ENCODE assay signal across 8 mouse cellular contexts in the genomic region with DNA sequence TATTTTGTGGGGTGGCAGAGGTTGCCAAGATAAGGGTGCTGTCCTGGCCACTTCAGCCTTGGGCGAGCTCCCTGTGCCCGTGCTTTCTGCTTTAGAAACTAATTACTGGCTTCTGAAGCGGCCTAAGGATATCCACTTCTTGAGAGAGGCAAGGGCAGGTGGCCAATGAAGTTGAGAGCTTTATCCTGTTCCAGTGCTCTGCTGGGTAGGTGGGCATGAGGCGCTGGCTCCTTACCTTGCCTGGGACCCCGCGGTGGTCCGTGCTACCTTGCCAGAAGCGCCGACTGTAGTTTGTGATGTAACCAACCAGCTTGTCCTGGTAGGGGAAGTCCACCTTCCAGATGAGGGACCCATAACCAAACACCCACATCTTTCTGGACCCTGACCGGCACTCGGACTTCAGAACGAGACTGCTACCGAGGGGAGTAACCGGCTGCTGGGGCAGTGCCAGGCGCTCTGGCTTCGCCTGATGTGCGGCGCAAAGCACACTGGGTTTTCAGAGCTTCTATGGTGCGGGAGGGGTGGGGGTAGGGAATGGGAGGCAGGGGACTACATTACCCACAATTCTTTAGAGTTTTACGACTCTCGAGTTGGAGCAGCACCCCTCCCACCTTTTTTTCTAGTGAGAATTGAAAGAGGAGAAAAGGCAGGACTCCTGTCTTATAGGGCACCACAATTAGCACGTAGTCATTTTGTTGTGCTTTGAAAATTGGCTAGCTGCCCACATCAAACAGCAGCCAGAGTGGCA. TPM values are rescaled to one million over a fixed set of nuclear protein-coding genes. Genes with fewer than 3 reads are reported as not detected.
A peak's percentile ranks its signal among the peaks of the same experiment; 100 is the strongest.
DNase-seq lines count a peak whose midpoint lies in the region; ATAC-seq and TF ChIP-seq lines count a peak whose summit lies in the region.

A gene (minus strand): TSS at position 474 of the 748 bp plus-strand sequence.

- WGBS in forebrain, embryonic 15.5 days, result under 1% methylated on average over 22 of the region's 22 CpGs
- 1% methylated on average over 22 of the region's 22 CpGs for WGBS in lung, adult 2 months

- H3K9ac ChIP-seq in ES-E14 (ENCODE audit: insufficient read depth, low read depth, low read length, poor library complexity, severe bottlenecking), result peak within 1 kb of the TSS; percentile 81
- peak within 1 kb of the TSS; percentile 76 for H3K9ac ChIP-seq in forebrain, embryonic 15.5 days (replicated peaks)

- no peak for TF ChIP-seq CTCF in lung, adult 2 months (IDR thresholded peaks at IDR 0.05; ENCODE audit: insufficient read depth, low read length)

- H3K36me3 ChIP-seq in ES-E14 (ENCODE audit: control insufficient read depth, insufficient read depth, low read length, poor library complexity, severe bottlenecking), result no peaks in the 10 kb centered on the region
- no peaks in the 10 kb centered on the region for H3K36me3 ChIP-seq in forebrain, embryonic 15.5 days

- no peak within 1 kb of the TSS for H3K27ac ChIP-seq in ES-E14 (ENCODE audit: insufficient read depth, low read depth, low read length, poor library complexity, severe bottlenecking)
- H3K27ac ChIP-seq in forebrain, embryonic 15.5 days (replicated peaks), result peak within 1 kb of the TSS; percentile 71

- peak within 1 kb of the TSS; percentile 81 to 88 for H3K4me3 ChIP-seq in ES-E14 (ENCODE audit: insufficient read depth in 1 of 2, low read depth in 1 of 2, low read length in 2 of 2, poor library complexity in 1 of 2, severe bottlenecking in 1 of 2)
- peak within 1 kb of the TSS; percentile 62 for H3K4me3 ChIP-seq in forebrain, embryonic 15.5 days
- peak within 1 kb of the TSS; percentile 84 for H3K4me3 ChIP-seq in lung, adult 2 months (replicated peaks; ENCODE audit: extremely low read depth, low read depth, low read length)

- TF ChIP-seq POLR2A in lung, adult 2 months (IDR thresholded peaks at IDR 0.05; ENCODE audit: borderline replicate concordance, extremely low read depth, low read depth, low read length), result peak; percentile 42; the same call in 1 of the 2 replicates

- H3K4me1 ChIP-seq in ES-E14 (ENCODE audit: control insufficient read depth in 2 of 2, insufficient read depth in 2 of 2, low read length in 2 of 2, poor library complexity in 1 of 2), result peaks cover 0 to 3% of the 10 kb centered on the region in 2 experiments; a peak in 1 of 4 replicates
- H3K4me1 ChIP-seq in forebrain, embryonic 15.5 days, result peaks cover 14% of the 10 kb centered on the region
- no peaks in the 10 kb centered on the region; the same call in none of the 2 replicates for H3K4me1 ChIP-seq in lung, adult 2 months (ENCODE audit: control insufficient read depth, insufficient read depth, low read length)

- ATAC-seq in forebrain, embryonic 15.5 days (replicated peaks), result peak; percentile 99
- peak; percentile 95 for ATAC-seq in neutrophil, adult 5-6 weeks (ENCODE audit: extremely low read depth, insufficient number of reproducible peaks, low FRiP score, poor library complexity, severe bottlenecking)

- peak; percentile 75 for DNase-seq in ES-E14 (ENCODE audit: low read depth, low spot score)
- DNase-seq in cerebellum, adult 11-12 months, result peak; percentile 86
- DNase-seq in heart, postnatal 25 days (ENCODE audit: low spot score), result peak; percentile 74
- DNase-seq in layer of hippocampus, adult 18-20 months (ENCODE audit: low spot score in 2 of 2), result peak; percentile 77 to 91
- DNase-seq in lung, adult 2 months, result peak; percentile 76
- DNase-seq in thymus, adult 18-20 months, result peak; percentile 64 to 68

- intact Hi-C loops in heart, postnatal 25 days (cut with DNase I), result no loop called here

- peak within 1 kb of the TSS; percentile 67 for H3K4me2 ChIP-seq in forebrain, embryonic 15.5 days (replicated peaks)

- no peaks in the 10 kb centered on the region for H3K9me3 ChIP-seq in ES-E14 (ENCODE audit: control insufficient read depth, insufficient read depth, low read depth, low read length)
- H3K9me3 ChIP-seq in forebrain, embryonic 15.5 days, result no peaks in the 10 kb centered on the region

- in situ Hi-C loops in ES-E14 (cut with MboI; ENCODE audit: low sequenced_read_pairs in 2 of 2, unreplicated experiment in 2 of 2), result no loop called here

- H3K27me3 ChIP-seq in forebrain, embryonic 15.5 days, result no peaks in the 10 kb centered on the region

TF ChIP-seq in ES-E14, 5 proteins besides CTCF, POLR2A, EP300 and RAD21:
- TF ChIP-seq CHD2 (IDR thresholded peaks at IDR 0.05; ENCODE audit: low read depth, low read length) (peak; percentile 29; the same call in 1 of the 2 replicates), ZNF384 (IDR thresholded peaks at IDR 0.05; ENCODE audit: low read depth, low read length) (0 out of 2 replicates have a peak, but pooled peaks have one; percentile 42), ZC3H11A (IDR thresholded peaks at IDR 0.05; ENCODE audit: borderline replicate concordance, low read depth, low read length) (no peak), MAFK (IDR thresholded peaks at IDR 0.05; ENCODE audit: insufficient read depth, low read depth, low read length) (no peak), HCFC1 (IDR thresholded peaks at IDR 0.05; ENCODE audit: borderline replicate concordance, insufficient read depth, low read length) (peak; percentile 91)
TF ChIP-seq in ES-E14: peak in this region for 3.

RNA-seq across cellular contexts. Expression of the gene that starts here (rescaled TPM):
- 2.9 and 5.3 TPM in 2 replicates for total RNA-seq in ES-E14 (2012; rRNA removed)
- 24.3 and 27.8 TPM in 2 replicates for polyA plus RNA-seq in forebrain, embryonic 15.5 days (2015; fragmentation: Nextera tagmentation; extraction: Ambion mirVana)
- 10 to 100 TPM; 24.8 to 25.3 TPM for total RNA-seq in heart, postnatal 25 days (2021)
- total RNA-seq in layer of hippocampus, adult 18-20 months (2021), result 10 to 100 TPM; 12.8 to 15.4 TPM
- polyA plus RNA-seq in lung, adult 2 months (2012; rRNA removed), result 1.6 and 1.8 TPM in 2 replicates
- 5.5 and 9.1 TPM in 2 replicates for total RNA-seq in neutrophil, adult 5-6 weeks (2017)
